In the genomic region with DNA sequence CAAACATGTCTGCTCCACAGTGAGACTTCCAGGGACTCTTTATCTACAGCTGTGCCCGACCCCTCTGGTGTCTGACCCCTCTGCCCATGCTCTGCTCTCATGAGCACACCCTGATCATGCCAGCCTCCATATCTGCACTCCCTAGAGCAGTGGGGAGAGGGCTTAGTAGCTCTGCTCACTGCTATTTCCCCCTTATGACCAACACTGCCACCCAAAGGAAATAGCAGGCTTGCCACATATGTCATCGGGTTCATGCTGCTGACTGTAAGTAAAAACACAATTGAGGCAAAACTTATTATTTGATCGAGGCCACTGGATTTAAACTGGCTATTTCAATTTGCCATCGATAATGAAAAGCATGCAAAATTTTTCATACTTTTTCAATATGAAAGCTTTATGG, we compare ENCODE assay signal across 10 mouse cellular contexts.
DNase-seq lines count a peak whose midpoint lies in the region; ATAC-seq and TF ChIP-seq lines count a peak whose summit lies in the region.
"Had no signal": no experiment of that assay in that cellular context is flagged by ENCODE, and none has a peak within 500 bp of the region (broad histone marks: within the 10 kb centered on the region; RNA-seq: fewer than 3 reads in every experiment).

No protein-coding gene starts in this region.

- no peak overlapping the region for H3K4me3 ChIP-seq in heart, embryonic 15.5 days
- no peak overlapping the region for H3K4me3 ChIP-seq in lung, adult 2 months (replicated peaks; ENCODE audit: extremely low read depth, low read depth, low read length)

- no peak for TF ChIP-seq CTCF in lung, adult 2 months (IDR thresholded peaks at IDR 0.05; ENCODE audit: insufficient read depth, low read length)

- H3K9ac ChIP-seq in heart, embryonic 15.5 days = no peak overlapping the region

- no peaks in the 10 kb centered on the region for H3K27me3 ChIP-seq in heart, embryonic 15.5 days
- H3K27me3 ChIP-seq in splenic B cell, adult 2 months (ENCODE audit: control insufficient read depth, insufficient read depth, low read length, poor library complexity, severe bottlenecking) = no peaks in the 10 kb centered on the region

- H3K4me1 ChIP-seq in heart, embryonic 15.5 days (replicated peaks) = peaks cover 12% of the 10 kb centered on the region
- H3K4me1 ChIP-seq in lung, adult 2 months (ENCODE audit: control insufficient read depth, insufficient read depth, low read length) = peaks cover 2% of the 10 kb centered on the region; the same call in 1 of the 2 replicates

- WGBS in heart, embryonic 15.5 days = 81% methylated on average over 4 of the region's 4 CpGs
- WGBS in lung, adult 2 months = 83% methylated on average over 4 of the region's 4 CpGs

- DNase-seq in heart, adult 18-20 months = no peak
- peak; percentile 28 for DNase-seq in lung, postnatal 36 days
- DNase-seq in lung, adult 2 months = no peak
- peak; percentile 10 for DNase-seq in adipocyte (ENCODE audit: low spot score)
- DNase-seq in splenic B cell, adult 2 months (ENCODE audit: low read depth, low spot score) = peak; percentile 52
- no peak for DNase-seq in layer of hippocampus, adult 9-11 months
- no peak for DNase-seq in frontal cortex, postnatal 25 days (ENCODE audit: low spot score in 2 of 2)
- DNase-seq: kidney, adult 18-20 months; thymus, postnatal 4 days had no signal

- H3K36me3 ChIP-seq in heart, embryonic 15.5 days = no peaks in the 10 kb centered on the region
- peaks cover 8% of the 10 kb centered on the region for H3K36me3 ChIP-seq in splenic B cell, adult 2 months (ENCODE audit: control insufficient read depth, insufficient read depth, low read length, poor library complexity, severe bottlenecking)

- no peak overlapping the region for H3K4me2 ChIP-seq in heart, embryonic 15.5 days

- no peak for ATAC-seq in heart, embryonic 15.5 days (replicated peaks; ENCODE audit: insufficient number of reproducible peaks, insufficient read depth, low FRiP score, low read depth)

- no peak for TF ChIP-seq POLR2A in lung, adult 2 months (IDR thresholded peaks at IDR 0.05; ENCODE audit: borderline replicate concordance, extremely low read depth, low read depth, low read length)

- H3K9me3 ChIP-seq in heart, embryonic 15.5 days (replicated peaks) = no peaks in the 10 kb centered on the region

- H3K27ac ChIP-seq in heart, embryonic 15.5 days = peak overlapping the region; percentile 32

Comparison
In these comparisons a context has a peak if more than half of its experiments do, and no peak if none do; other contexts are left out.
1. DNase-seq: peak in lung, postnatal 36 days (single experiment), adipocyte (single experiment) and splenic B cell, adult 2 months (single experiment); none in heart, adult 18-20 months (0 of 2), lung, adult 2 months (single experiment), layer of hippocampus, adult 9-11 months (single experiment) and frontal cortex, postnatal 25 days (0 of 2).